Mouse (Mus musculus) C2C12 (cell line): ENCODE data around the gene Atp10b. TPM values are rescaled to one million over a fixed set of nuclear protein-coding genes. Genes with fewer than 3 reads are reported as not detected.
"Not testable (repeated sequence)": the region's sequence is repeated elsewhere in the genome, so short reads cannot be mapped to it uniquely, and the experiment has no call there.

ENCODE experiments used
- H3K27me3 ChIP-seq: one replicate; pipeline ENCODE4 v1.6.1; 2011; ENCODE audit not compliant: control insufficient read depth, insufficient read depth, insufficient read length
- H3K36me3 ChIP-seq: one replicate; pipeline ENCODE4 v1.6.1; 2011; ENCODE audit not compliant: control insufficient read depth, insufficient read depth
- H3K4me3 ChIP-seq: one replicate; pipeline ENCODE4 v1.5.1; 2011; ENCODE audit warnings: mild to moderate bottlenecking, control low read depth; ENCODE audit not compliant: poor library complexity, insufficient read depth, severe bottlenecking
- H3K79me2 ChIP-seq: one replicate; pipeline ENCODE4 v1.6.1; 2011; ENCODE audit not compliant: control insufficient read depth, insufficient read depth
- H3K79me3 ChIP-seq: one replicate; pipeline ENCODE4 v1.6.1; 2011; ENCODE audit warnings: low read depth, control low read depth
- H3ac ChIP-seq: one replicate; pipeline ENCODE3; 2011; ENCODE audit warnings: low read depth; ENCODE audit not compliant: control insufficient read depth, insufficient read length
- CEBPB ChIP-seq: IDR thresholded peaks from one replicate; pipeline ENCODE4 v1.6.1; 2011; ENCODE audit warnings: low read depth, mild to moderate bottlenecking, control low read depth, moderate library complexity
- CTCF ChIP-seq: IDR thresholded peaks from one replicate; pipeline ENCODE4 v1.5.1; 2011; ENCODE audit not compliant: control insufficient read depth, insufficient read depth, insufficient read length
- FOSL1 ChIP-seq: IDR thresholded peaks from one replicate; pipeline ENCODE4 v1.8.0; 2011; ENCODE audit warnings: mild to moderate bottlenecking, low read length; ENCODE audit not compliant: poor library complexity, insufficient read depth, severe bottlenecking
- MAX ChIP-seq: IDR thresholded peaks from one replicate; pipeline ENCODE4 v1.6.1; 2011; ENCODE audit warnings: mild to moderate bottlenecking, control low read depth
- MYOD1 ChIP-seq: IDR thresholded peaks from one replicate; pipeline ENCODE4 v1.6.1; 2011; ENCODE audit warnings: low read depth; ENCODE audit not compliant: control insufficient read depth, insufficient read length
- MYOG ChIP-seq: IDR thresholded peaks from one replicate; pipeline ENCODE4 v1.6.1; 2011; ENCODE audit not compliant: control insufficient read depth, insufficient read length; ENCODE audit errors: extremely low read depth
- USF1 ChIP-seq: IDR thresholded peaks from one replicate; pipeline ENCODE4 v1.6.1; 2011; ENCODE audit warnings: low read depth, mild to moderate bottlenecking, control low read depth, moderate library complexity
- polyA plus RNA-seq: library from polyadenylated mRNA; unstranded; fragments of >200 nt; fragmentation: generic; extraction: Trizol; gene quantifications from one replicate; pipeline ENCODE4 v1.2.1, GENCODE M21; 2012; ENCODE audit warnings: missing spikeins

Atp10b gene
- polyA plus RNA-seq, 1 experiment: under 0.01 TPM

GRCm38 (mm10) chr11:43144178-43144577 lies 5.5 kb upstream of the Atp10b start:
- TF ChIP-seq MAX: no peak
- TF ChIP-seq CTCF: no peak
- TF ChIP-seq FOSL1: no peak
- Histone ChIP-seq H3K79me3 (no peaks in the 10 kb centered on the region), H3K4me3 (no peak overlapping the region), H3K36me3 (no peaks in the 10 kb centered on the region), H3K27me3 (no peaks in the 10 kb centered on the region), H3ac (no peak overlapping the region), H3K79me2 (no peaks in the 10 kb centered on the region)

DNA sequence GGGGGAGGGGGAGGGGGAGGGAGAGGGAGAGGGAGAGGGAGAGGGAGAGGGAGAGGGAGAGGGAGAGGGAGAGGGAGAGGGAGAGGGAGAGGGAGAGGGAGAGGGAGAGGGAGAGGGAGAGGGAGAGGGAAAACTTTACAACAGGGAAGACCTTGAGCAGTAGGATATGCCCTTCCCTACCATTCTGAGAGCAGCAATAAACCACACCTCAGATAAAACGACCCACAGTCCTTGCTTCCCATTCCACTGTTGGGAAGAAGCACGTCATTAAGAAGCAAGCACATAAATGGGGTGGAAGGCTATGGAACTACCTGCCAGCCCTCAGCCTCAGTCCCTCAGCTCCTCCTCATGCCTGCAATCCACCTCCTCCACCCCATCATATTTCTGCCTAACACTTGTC lies 4.8 kb upstream of the Atp10b start:
- not testable (repeated sequence) for H3K4me3 ChIP-seq, H3ac ChIP-seq, H3K36me3 ChIP-seq, H3K27me3 ChIP-seq, H3K79me2 ChIP-seq, H3K79me3 ChIP-seq

DNA sequence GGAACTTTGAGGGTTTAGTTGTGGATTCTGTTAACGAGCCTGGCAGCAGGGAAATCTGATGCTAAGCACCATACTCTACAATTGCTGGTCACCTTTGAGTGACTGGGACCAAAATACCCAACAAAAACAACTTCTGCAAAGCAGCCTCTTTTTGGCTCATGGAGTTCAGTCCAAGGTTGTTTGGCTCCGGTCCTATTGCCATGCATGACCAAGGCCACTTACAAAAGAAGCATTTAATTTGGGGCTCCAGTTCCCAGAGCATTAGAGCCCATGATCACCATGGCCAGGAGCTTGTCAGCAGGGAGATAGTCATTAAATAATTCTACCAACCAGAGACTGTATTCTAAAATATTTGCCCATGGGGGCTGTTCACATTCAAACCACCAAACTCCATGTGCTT lies 2.3 kb upstream of the Atp10b start:
- TF ChIP-seq MYOD1 (no peak), MAX (no peak), CTCF (no peak)
- Histone ChIP-seq H3K36me3 (no peaks in the 10 kb centered on the region), H3K79me2 (no peaks in the 10 kb centered on the region), H3K4me3 (no peak overlapping the region), H3ac (no peak overlapping the region), H3K27me3 (no peaks in the 10 kb centered on the region), H3K79me3 (no peaks in the 10 kb centered on the region)

- Histone ChIP-seq H3K79me2 (no peaks in the 10 kb centered on the region), H3K4me3 (no peak overlapping the region), H3K27me3 (no peaks in the 10 kb centered on the region), H3K36me3 (no peaks in the 10 kb centered on the region), H3ac (no peak overlapping the region), H3K79me3 (no peaks in the 10 kb centered on the region)
- no peak for TF ChIP-seq MYOD1
- TF ChIP-seq MYOG: no peak
- TF ChIP-seq CTCF: no peak
- TF ChIP-seq USF1: no peak
- no peak for TF ChIP-seq CEBPB
These were observed 1.3 kb upstream of the Atp10b start for GRCm38 (mm10) chr11:43148341-43148740.

DNA sequence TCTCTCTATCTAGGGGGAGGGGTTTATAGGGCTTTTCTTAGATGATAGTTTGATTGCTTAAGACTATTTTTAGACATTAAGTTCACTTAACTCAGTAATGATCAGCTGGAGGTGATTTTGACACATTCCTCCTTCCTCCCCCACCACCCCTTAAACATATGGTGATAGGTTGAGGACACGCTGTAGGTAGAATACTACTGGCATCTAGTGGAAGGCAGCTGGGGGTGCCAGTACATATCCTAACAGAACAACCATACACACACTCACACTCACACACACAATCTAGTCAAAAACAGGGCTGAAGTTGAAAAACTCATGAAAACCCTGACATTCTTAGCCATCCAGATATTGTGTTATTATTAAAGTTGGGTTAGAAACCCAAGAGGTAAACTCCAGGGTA lies 5.3 kb downstream of the Atp10b start:
- Histone ChIP-seq H3K79me3 (no peaks in the 10 kb centered on the region), H3K4me3 (no peak overlapping the region), H3K27me3 (no peaks in the 10 kb centered on the region), H3ac (no peak overlapping the region), H3K36me3 (no peaks in the 10 kb centered on the region), H3K79me2 (no peaks in the 10 kb centered on the region)
- no peak for TF ChIP-seq MYOG
- TF ChIP-seq MYOD1: no peak
- no peak for TF ChIP-seq CEBPB
- TF ChIP-seq FOSL1: no peak
- no peak for TF ChIP-seq USF1
- no peak for TF ChIP-seq MAX
- no peak for TF ChIP-seq CTCF

GRCm38 (mm10) chr11:43155417-43155816 lies 5.7 kb downstream of the Atp10b start:
- H3ac ChIP-seq: no peak overlapping the region
- TF ChIP-seq MYOD1: no peak
- no peak for TF ChIP-seq USF1
- no peak for TF ChIP-seq MYOG
- TF ChIP-seq CTCF: no peak
- no peak for TF ChIP-seq CEBPB
- TF ChIP-seq FOSL1: no peak
- H3K79me3 ChIP-seq: no peaks in the 10 kb centered on the region

GRCm38 (mm10) chr11:43158814-43159213 lies 9.1 kb downstream of the Atp10b start:
- Histone ChIP-seq H3K27me3 (no peaks in the 10 kb centered on the region), H3K36me3 (no peaks in the 10 kb centered on the region), H3K4me3 (no peak overlapping the region), H3K79me3 (no peaks in the 10 kb centered on the region), H3ac (no peak overlapping the region), H3K79me2 (no peaks in the 10 kb centered on the region)
- TF ChIP-seq MYOG (no peak), MYOD1 (no peak), MAX (no peak), USF1 (no peak), CEBPB (no peak), FOSL1 (no peak), CTCF (no peak)

More at GRCm38 (mm10) chr11:43155417-43155816, 5.7 kb downstream of the Atp10b start:
- no peaks in the 10 kb centered on the region for H3K36me3 ChIP-seq
- H3K27me3 ChIP-seq: no peaks in the 10 kb centered on the region
- no peak overlapping the region for H3K4me3 ChIP-seq
- H3K79me2 ChIP-seq: no peaks in the 10 kb centered on the region
